Mouse (Mus musculus) kidney, adult 2 months (tissue): Measurements from ENCODE around the gene Gpx7.

Source experiments
- CTCF ChIP-seq: fragments of 200-500 bp; conservative IDR thresholded peaks from 2 replicates; pipeline ENCODE4 v1.5.1; 2011; ENCODE audit warnings: low read depth, mild to moderate bottlenecking, control low read depth, low read length, moderate library complexity, mixed read lengths; ENCODE audit not compliant: insufficient read depth, insufficient read length
- POLR2A ChIP-seq: fragments of 200-500 bp; IDR thresholded peaks from one replicate; pipeline ENCODE4 v1.6.1; 2011; ENCODE audit warnings: low read depth, low read length, control low read depth

GRCm38 (mm10) chr4:108379476-108379875 lies 27.3 kb downstream of the Gpx7 start:
- TF ChIP-seq CTCF, result no peak
- no peak for TF ChIP-seq POLR2A
